Mouse (Mus musculus) liver, postnatal 0 days (tissue): ENCODE measurements around the gene Bag2.

Experiments
- CTCF ChIP-seq: sonication (generic); IDR thresholded peaks from 2 replicates; pipeline ENCODE4 v1.5.1; 2016; ENCODE audit warnings: antibody characterized with exemption, low read depth
- EP300 ChIP-seq: IDR thresholded peaks from 2 replicates; pipeline ENCODE4 v1.6.1; 2016; ENCODE audit warnings: antibody characterized with exemption, low read depth, mild to moderate bottlenecking

- TF ChIP-seq CTCF (no peak), EP300 (no peak)
Measured at GRCm38 (mm10) chr1:33758488-33758887, 893 bp upstream of the Bag2 start.
